Mouse (Mus musculus) layer of hippocampus, postnatal 10 days (tissue): ENCODE data around the gene Opcml. TPM values are rescaled to one million over a fixed set of nuclear protein-coding genes. Genes with fewer than 3 reads are reported as not detected.

Source experiments
- DNase-seq, 2 experiments: peaks; one replicate each; pipeline ENCODE4 v3.0.0; 2021; ENCODE audit warnings: low spot score in 2 of 2
- total RNA-seq, 2 experiments: library from RNA; stranded (reverse); gene quantifications; 2 replicates each; pipeline ENCODE4 v1.2.3; 2021

Opcml gene
- total RNA-seq, 2 experiments from 2014 or later, result 363 to 385 TPM

- no peak for DNase-seq
Measured at GRCm38 (mm10) chr9:28490410-28490809, 699.8 kb downstream of the Opcml start.

DNA sequence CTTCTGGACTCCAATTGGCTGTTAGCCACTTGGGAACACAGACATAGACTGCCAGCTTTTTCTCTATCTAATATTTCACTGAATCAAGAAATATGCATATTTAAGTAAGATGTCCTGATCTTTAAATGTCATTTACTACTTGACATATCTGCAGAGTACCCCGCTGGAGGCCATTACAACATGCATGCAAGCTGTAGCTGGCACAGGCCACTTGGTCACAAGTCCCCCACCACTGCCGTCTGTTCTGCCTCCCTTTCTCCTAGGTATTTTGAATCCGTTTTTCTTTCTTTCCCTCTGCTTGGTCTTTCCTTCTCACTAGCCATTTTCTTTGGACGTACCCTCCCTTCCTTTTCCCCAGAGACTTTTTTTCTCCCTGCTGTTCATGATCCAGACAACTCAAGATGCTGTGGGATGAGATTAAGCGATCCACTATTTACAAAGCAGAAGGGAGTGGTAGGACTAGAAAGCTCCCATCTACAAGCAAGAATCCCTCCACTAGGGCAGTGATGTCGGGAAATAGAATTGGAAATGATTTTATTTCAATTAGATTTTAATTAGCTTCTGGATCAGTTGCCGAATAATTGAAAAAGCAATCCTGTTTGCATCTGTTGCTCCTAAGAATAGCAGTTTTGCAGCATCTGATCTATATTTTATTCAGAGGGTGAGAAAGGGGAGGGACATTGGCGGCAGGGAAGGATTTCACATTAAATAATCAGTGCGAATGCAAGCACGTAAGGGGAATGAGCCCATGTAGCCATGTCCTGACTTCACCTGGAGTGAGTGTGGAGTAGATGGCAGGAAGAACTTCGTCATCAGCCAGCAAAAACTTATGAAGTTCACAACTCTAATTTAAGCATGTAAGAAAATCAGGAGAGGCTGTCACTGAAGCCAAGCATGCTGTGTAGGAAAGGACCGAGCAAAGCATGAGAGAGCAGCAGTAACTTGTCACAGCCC, 709.5 kb downstream of the Opcml start:
- no peak for DNase-seq

DNA sequence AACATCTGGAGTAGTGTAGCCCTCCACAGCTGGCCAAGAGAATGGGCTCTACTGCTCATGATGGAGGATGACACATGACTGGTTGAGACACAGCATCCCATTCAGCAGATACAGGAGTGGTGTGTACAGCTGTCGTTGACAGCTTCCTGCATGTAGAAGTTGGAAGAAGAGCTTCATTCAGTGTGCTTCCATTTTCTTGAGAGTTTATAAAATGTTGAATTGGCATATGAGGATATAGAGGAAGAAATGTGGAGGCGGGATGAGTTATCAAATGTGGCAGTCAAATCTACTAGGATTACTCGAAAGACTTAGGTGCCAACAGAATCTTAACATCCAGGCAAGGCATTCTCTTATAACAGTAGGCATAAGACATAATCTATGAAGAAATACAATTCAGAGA, 723.3 kb downstream of the Opcml start:
- DNase-seq, result no peak

DNA sequence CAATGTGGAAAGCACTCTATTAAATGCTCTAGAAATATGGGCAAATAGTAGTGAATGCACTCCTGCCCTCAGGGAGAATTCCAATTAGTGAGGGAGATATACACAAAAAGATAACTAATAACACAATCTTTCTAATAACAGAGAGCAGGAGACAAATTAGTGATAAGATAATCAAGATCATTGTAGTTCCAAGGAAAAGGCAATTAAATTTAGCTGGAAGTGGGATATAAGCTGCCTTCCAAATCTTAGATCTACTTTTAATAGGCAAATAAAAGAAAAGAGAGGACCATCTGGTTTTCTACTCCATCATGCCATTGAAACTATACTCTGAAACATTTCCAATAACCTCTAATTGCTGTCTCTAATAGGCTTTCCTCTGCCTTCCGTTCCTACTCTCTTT, 742.6 kb downstream of the Opcml start:
- no peak for DNase-seq

GRCm38 (mm10) chr9:28535006-28535405, 744.4 kb downstream of the Opcml start:
- no peak for DNase-seq

- no peak for DNase-seq
Measured at GRCm38 (mm10) chr9:28536637-28537036, 746.1 kb downstream of the Opcml start.

DNA sequence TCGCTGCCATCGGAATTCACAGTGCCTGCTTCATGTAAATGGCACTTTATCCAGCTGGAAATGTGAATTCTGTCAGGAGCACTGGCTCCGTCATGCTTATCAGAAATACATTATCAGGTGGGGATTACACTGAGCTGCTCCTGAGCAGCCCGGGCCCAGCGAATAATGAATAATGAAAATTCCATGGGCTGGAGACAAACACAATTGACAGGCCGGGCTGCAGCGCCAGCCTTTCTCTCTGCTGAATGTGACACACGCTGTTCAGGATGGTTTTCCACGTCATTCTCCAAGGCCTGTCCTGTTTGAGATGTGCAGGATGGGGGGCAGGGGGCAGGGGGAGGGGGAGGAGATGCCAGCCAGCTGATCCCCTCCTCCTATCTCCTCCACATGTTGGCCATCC, 757.6 kb downstream of the Opcml start:
- no peak for DNase-seq

- no peak for DNase-seq
Measured at GRCm38 (mm10) chr9:28552387-28553182, 762.0 kb downstream of the Opcml start.

- DNase-seq, result no peak
Measured at GRCm38 (mm10) chr9:28558628-28559027, 768.1 kb downstream of the Opcml start.

- no peak for DNase-seq
Measured at GRCm38 (mm10) chr9:28561761-28562160, 771.2 kb downstream of the Opcml start.

DNA sequence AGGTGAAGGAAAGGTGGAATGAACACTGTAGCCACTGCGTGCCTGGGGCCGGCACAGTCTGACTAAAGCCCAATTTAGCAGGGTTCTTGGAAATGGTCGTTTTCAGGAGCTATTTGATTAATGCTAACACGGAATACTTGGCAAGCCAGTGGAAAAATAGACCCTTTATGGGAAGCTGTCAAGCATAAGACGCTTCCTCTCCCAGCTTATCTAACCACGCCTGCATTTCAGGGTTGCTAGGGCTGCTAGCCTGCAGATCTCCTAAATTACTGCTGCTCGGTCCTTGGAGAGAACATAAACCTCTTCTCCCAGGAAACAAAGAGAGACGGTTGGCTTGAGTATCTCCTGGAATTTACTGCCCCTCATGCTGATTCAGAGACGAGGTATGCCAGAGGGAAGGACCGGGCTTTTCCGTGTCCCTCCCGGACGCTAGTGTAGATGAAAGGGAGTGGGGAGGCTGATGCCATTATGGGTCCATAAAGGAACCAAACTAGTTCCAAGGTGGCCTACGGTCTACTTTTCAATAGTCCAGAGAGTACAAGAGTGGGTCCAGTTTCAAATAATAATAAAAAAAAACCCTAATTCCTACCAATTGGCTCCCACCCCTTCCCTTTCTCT, 772.6 kb downstream of the Opcml start:
- no peak for DNase-seq

- peak in 1 of 2 experiments; percentile 29 for DNase-seq
Measured at GRCm38 (mm10) chr9:28569041-28569522, 778.5 kb downstream of the Opcml start.

DNA sequence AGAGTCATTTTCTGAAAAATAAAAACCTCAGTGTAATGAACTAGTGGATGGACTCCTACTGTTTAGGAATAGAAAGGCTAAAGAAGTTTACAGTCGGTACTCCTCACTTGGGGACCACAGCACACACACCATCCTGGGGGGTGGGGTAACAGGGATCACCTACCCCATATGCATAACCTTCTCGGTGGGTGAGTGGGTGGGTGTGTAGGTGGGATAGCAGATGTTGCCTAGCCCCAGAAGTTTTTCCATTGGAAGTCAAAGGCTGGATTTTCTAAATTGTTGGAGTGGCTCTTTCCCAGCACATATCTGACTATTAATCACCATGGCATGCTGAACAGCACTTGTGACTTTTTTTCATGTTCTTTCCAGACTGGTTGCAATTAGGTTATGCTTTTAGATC, 779.2 kb downstream of the Opcml start:
- DNase-seq, result no peak

DNA sequence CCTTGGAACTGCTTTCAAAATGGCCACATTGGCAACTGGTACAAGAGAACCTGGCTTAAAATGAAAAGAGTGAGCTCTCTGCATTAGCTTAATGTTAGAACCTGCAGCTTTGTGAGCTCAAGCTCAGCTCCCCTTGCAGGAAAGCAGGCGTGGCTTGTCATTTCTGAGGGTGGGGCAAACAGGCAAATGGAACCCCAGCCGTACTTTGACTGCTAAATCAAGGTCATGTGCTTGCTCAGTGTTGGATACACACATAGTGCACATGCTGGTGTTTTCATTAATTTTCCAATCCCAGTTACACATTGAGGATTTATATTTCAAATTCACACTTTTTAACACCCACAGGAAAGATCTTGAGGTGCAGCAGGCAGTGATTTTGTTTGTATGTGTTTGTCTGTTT, 781.1 kb downstream of the Opcml start:
- no peak for DNase-seq

- no peak for DNase-seq
Measured at GRCm38 (mm10) chr9:28572136-28572774, 781.7 kb downstream of the Opcml start.

DNA sequence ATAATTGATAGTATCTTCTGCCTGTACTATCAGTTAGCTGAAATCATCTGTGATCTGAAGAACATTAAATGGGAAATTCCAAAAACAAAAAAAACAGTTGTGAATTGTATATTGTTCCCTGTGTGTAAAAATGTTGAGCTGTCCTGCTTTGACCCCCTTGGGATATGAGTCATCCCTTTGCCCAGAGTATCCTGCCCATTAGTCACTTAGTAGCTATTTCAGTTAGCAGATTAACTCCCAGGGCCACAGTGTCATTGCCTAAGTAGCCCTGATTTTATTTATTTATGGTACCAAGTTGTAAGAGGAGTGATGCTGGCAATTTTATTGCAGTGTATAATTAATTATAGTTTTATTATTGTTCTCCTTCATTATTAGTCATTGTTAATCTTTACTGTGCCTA, 788.2 kb downstream of the Opcml start:
- DNase-seq, result no peak

DNA sequence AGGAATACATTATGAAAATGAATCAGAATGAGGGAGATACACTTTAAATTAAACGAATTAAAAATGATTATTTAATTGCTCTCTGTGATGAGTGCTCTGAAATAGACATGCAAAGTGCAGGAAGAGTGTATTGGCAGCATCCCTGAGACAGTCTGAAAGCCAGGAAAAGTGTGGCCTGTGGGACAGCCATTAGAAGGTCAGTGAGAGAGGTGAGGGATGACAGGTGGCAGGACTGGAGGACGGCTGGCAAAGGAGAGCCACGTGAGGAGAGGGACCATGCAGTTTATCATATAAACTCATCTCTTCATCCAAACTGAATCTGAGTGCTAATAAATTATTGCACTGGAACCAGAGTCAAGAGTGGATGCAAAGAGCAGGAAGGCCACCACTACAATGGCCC, 796.7 kb downstream of the Opcml start:
- no peak for DNase-seq

DNA sequence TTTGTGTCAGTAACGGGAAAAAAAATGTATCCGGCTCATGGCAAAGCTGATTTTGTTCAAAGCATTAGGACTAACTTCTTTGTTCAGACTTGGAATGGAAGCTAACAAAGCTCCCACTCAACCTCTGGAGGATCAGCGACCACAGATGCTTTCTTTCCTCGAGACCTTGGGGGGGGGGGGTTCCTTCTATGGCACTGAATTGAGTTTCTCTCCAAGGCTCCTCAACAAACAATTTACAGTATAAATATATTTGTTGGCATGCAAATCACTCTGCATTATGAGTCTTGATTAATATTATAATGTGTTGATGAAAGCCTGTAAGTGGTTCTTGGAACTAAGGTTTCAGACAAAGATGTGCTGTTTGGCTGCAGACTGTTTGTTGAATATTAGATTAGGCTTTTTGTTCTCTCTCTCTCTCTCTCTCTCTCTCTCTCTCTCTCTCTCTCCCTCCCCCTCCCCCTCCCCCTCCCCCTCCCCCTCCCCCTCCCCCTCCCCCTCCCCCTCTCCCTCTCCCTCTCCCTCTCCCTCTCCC, 797.3 kb downstream of the Opcml start:
- DNase-seq, result no peak

- no peak for DNase-seq
Measured at GRCm38 (mm10) chr9:28588488-28588887, 797.9 kb downstream of the Opcml start.

DNA sequence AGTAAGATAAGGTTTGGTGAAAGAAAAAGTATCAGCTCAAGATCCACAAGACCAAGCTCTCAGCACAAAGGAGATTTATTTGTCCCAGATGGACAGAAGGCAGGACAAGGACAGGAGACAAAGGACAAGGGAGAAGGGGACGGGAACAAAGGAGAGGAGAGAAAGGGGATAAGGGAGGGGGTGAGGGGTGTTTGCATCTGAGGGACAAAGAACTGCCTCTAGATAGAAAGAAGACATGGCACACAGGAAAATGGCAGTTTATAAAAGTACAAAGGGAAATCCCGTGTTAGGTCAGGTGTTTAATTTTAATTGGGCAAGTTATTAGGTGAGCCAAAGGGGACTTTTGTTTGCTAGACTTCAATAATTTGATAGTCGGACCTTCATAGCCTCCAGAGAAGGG, 801.6 kb downstream of the Opcml start:
- no peak for DNase-seq

GRCm38 (mm10) chr9:28595062-28595461, 804.5 kb downstream of the Opcml start:
- DNase-seq, result no peak
